Mouse (Mus musculus) spleen, adult 2 months (tissue): Measurements from ENCODE around the gene Ctnnd2.

ENCODE experiments used
- CTCF ChIP-seq: fragments of 200-500 bp; IDR thresholded peaks from 2 replicates; pipeline ENCODE4 v1.5.1; 2011; ENCODE audit warnings: mild to moderate bottlenecking, inconsistent platforms; ENCODE audit not compliant: insufficient read depth, insufficient read length, insufficient replicate concordance; ENCODE audit errors: extremely low read depth
- POLR2A ChIP-seq: fragments of 200-500 bp; IDR thresholded peaks from 2 replicates; pipeline ENCODE4 v1.6.1; 2011; ENCODE audit warnings: low read depth, low read length, inconsistent platforms

DNA sequence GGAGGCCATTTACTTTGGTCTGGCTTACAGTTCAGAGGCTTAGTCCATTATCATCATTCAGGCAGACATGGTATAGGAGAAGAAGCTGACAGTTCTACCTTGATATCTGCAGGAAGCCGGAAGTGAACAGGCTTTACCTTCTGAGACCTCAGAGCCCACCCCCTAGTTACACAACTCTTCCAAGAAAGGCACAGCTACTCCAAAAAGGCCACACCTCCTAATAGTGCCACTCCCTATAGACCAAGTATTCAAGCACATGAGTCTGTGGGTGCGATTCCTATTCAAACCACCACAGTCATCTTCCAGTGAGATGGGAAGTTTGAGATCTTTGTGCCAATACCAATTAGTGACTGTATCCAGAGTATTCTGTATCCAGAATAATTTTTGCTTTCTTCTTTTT lies 28.8 kb downstream of the Ctnnd2 start:
- TF ChIP-seq POLR2A (no peak), CTCF (no peak)
